Mouse (Mus musculus) mouse trophoblast stem cell (cell line): ENCODE data around the gene 1700067K01Rik.

Experiments
- in situ Hi-C, 2 experiments: fragments of 300-500 bp; cut with MseI, MboI; formaldehyde crosslinking; loops; 2 replicates in 1 of 2; 3 replicates in 1 of 2; pipeline ENCODE4 v1.15.1; 2025

Gene 1700067K01Rik

GRCm38 (mm10) chr8:84046505-84046904, 45.2 kb downstream of the 1700067K01Rik start:
- in situ Hi-C loops: no loop called here

- in situ Hi-C loops: no loop called here
Measured at GRCm38 (mm10) chr8:84048171-84048570, 46.9 kb downstream of the 1700067K01Rik start.

GRCm38 (mm10) chr8:84052746-84053145, 51.4 kb downstream of the 1700067K01Rik start:
- in situ Hi-C loops: no loop called here

- in situ Hi-C loops: no loop called here
Measured at GRCm38 (mm10) chr8:84053229-84053628, 51.9 kb downstream of the 1700067K01Rik start.
